Mouse (Mus musculus): ENCODE results near the gene Zfp184. TPM values are rescaled to one million over a fixed set of nuclear protein-coding genes. Genes with fewer than 3 reads are reported as not detected.

Zfp184 gene
- total RNA-seq, 2 experiments from 2014 or later: 0.80 to 1.5 TPM

Small RNA genes lying within 50 kb of the gene (microRNA-seq; reads per million reads assigned to microRNA genes)
- gene Gm44456 (ENCODE audit: borderline number of aligned reads in 2 of 2) (0.61 to 1.4 reads per million in 2 experiments), gene Mir1983 (ENCODE audit: borderline number of aligned reads in 2 of 2) (5.5 to 35.0 reads per million in 2 experiments)

Other genes with a start within 250 kb of the Zfp184 start
- gene Olfr1359, start 247.0 kb upstream of the Zfp184 start, total RNA-seq (2021): not detected
- gene Hist1h2bl, start 229.0 kb upstream of the Zfp184 start, total RNA-seq (2021): 10 to 100 TPM; 21.3 to 23.3 TPM
- gene Hist1h2ai, start 228.7 kb upstream of the Zfp184 start, total RNA-seq (2021): 10 to 100 TPM; 21.4 to 30.6 TPM
- 10 to 100 TPM; 25.1 to 28.5 TPM for gene Hist1h3h, start 227.4 kb upstream of the Zfp184 start, total RNA-seq (2021)
- gene Hist1h2bm, start 223.1 kb upstream of the Zfp184 start, total RNA-seq (2021): 1 to 10 TPM; 5.2 to 5.8 TPM
- gene Hist1h4j, start 210.0 kb upstream of the Zfp184 start, total RNA-seq (2021): 1 to 10 TPM; 5.4 TPM
- 10 to 100 TPM; 76.7 to 88.9 TPM for gene Hist1h4k, start 194.6 kb upstream of the Zfp184 start, total RNA-seq (2021)
- gene Hist1h2ak, start 191.3 kb upstream of the Zfp184 start, total RNA-seq (2021): 1 to 10 TPM; 7.9 to 8.1 TPM
- 10 to 100 TPM; 11.4 to 15.3 TPM for gene Hist1h2bn, start 191.0 kb upstream of the Zfp184 start, total RNA-seq (2021)
- 10 to 100 TPM in 1 of 2 experiments, 1 to 10 TPM in 1; 8.8 to 12.2 TPM for gene Hist1h1b, start 164.5 kb upstream of the Zfp184 start, total RNA-seq (2021)
- gene Hist1h3i, start 161.7 kb upstream of the Zfp184 start, total RNA-seq (2021): 10 to 100 TPM; 21.8 to 29.9 TPM
- gene Hist1h2an, start 157.9 kb upstream of the Zfp184 start, total RNA-seq (2021): 1 to 10 TPM; 2.5 to 4.4 TPM
- gene Hist1h2bp, start 157.6 kb upstream of the Zfp184 start, total RNA-seq (2021): 1 to 10 TPM; 5.8 to 8.9 TPM
- 10 to 100 TPM; 45.1 to 68.5 TPM for gene Hist1h2bq, start 134.9 kb upstream of the Zfp184 start, total RNA-seq (2021)
- 10 to 100 TPM in 1 of 2 experiments, 1 to 10 TPM in 1; 3.6 to 44.2 TPM for gene Hist1h2ao, start 134.6 kb upstream of the Zfp184 start, total RNA-seq (2021)
- gene Hist1h4m, start 133.3 kb upstream of the Zfp184 start, total RNA-seq (2021): 100 to 1,000 TPM; 185 to 195 TPM
- 10 to 100 TPM; 33.0 to 84.6 TPM for gene Hist1h4n, start 112.9 kb upstream of the Zfp184 start, total RNA-seq (2021)
- 10 to 100 TPM in 1 of 2 experiments, 1 to 10 TPM in 1; 8.6 to 29.1 TPM for gene Hist1h2ap, start 111.6 kb upstream of the Zfp184 start, total RNA-seq (2021)
- 10 to 100 TPM; 43.9 to 68.8 TPM for gene Hist1h2br, start 111.4 kb upstream of the Zfp184 start, total RNA-seq (2021)
- gene Pom121l2, start 36.1 kb downstream of the Zfp184 start, total RNA-seq (2021): not detected
- gene Prss16, start 64.6 kb downstream of the Zfp184 start, total RNA-seq (2021): under 1 TPM in 1 of 2 experiments, not detected in 1; 0.96 TPM
- 10 to 100 TPM in 1 of 2 experiments, not detected in 1; 16.5 TPM for gene Hist1h2ah, start 90.5 kb downstream of the Zfp184 start, total RNA-seq (2021)
- 10 to 100 TPM; 18.0 to 23.9 TPM for gene Hist1h2bk, start 90.8 kb downstream of the Zfp184 start, total RNA-seq (2021)
- 10 to 100 TPM; 40.1 to 68.2 TPM for gene Hist1h4i, start 96.3 kb downstream of the Zfp184 start, total RNA-seq (2021)
- gene Hist1h2ag, start 97.8 kb downstream of the Zfp184 start, total RNA-seq (2021): 10 to 100 TPM; 11.9 to 12.2 TPM
- 10 to 100 TPM in 1 of 2 experiments, 1 to 10 TPM in 1; 8.0 to 15.6 TPM for gene Hist1h2bj, start 98.1 kb downstream of the Zfp184 start, total RNA-seq (2021)
- not detected for gene Vmn1r188, start 139.3 kb downstream of the Zfp184 start, total RNA-seq (2021)
- gene Vmn1r189, start 160.7 kb downstream of the Zfp184 start, total RNA-seq (2021): not detected
- not detected for gene Vmn1r191, start 238.9 kb downstream of the Zfp184 start, total RNA-seq (2021)
- gene Vmn1r192, start 246.0 kb downstream of the Zfp184 start, total RNA-seq (2021): not detected